Mouse (Mus musculus): ENCODE data around the gene Arhgap44. TPM values are rescaled to one million over a fixed set of nuclear protein-coding genes. Genes with fewer than 3 reads are reported as not detected.

The Arhgap44 gene
- under 1 TPM; 0.29 to 0.31 TPM for polyA plus RNA-seq (2017; shearing (Covaris generic))

DNA sequence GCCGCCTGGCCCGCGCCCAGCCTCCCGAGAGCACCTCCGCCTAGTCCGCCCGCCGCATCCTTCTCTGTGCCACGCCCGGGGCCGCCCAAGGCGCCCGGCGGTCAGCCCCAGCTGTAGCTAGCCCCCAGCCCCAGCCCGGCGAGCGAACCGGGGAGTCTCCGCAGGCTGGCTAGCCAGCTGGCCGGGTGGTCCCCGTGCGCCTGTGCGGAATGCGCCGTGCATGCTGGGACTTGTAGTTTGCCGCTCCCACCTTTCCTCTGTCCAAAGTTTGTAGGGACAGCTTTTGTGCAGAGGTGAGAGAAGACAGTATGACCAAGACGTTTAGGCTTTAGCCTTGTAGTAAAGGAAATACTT, at the start of gene Arhgap44:
Gene Arhgap44, minus strand, starts transcription at position 195 of the 354 bp plus-strand sequence.
- no peak for ATAC-seq

- no peak for ATAC-seq
Observed at GRCm38 (mm10) chr11:65211701-65212100, 48.9 kb upstream of the Arhgap44 start.

- no peak for ATAC-seq
Observed at GRCm38 (mm10) chr11:65209441-65209840, 46.7 kb upstream of the Arhgap44 start.

- no peak for ATAC-seq
Observed at GRCm38 (mm10) chr11:65205306-65205705, 42.5 kb upstream of the Arhgap44 start.

DNA sequence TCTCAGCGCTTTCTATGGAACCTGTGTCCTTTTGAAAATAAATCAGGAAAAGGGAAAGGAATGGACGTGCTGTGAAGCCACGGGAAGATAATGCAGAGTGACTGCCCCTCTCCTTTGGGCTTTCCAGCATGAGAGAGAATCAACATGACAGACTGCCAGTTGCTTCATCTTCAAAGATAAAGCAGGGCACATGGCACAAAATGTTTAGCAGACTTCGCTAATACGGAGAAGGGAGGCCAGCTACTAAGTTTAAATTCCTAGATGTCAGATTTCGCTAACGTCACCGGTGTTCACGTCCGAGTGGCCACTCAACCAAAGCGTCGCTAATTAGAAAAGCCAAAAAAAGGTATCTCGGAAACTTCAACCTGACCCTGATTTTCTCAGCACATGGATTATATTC, 41.9 kb upstream of the Arhgap44 start:
- ATAC-seq, result no peak

GRCm38 (mm10) chr11:65203020-65203419, 40.3 kb upstream of the Arhgap44 start:
- no peak for ATAC-seq

DNA sequence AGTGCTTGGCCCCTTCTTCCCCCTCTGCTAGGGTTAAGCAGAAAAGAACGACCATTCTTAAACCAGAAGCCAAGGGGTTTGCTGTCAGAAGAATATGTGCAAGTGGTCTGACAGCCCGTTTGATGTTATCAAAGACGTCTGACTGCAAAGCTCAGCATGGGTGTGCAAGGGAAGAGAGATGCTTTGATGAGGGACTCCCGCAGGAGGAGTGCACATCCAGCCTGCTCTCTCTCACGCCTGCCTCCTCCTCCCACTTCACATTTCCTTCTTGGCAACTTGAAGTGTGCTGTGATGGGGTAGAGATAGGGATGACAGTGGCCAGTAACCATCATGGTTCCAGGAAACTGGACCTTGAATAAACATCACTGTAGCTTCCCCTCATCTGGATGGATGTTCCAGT, 39.5 kb upstream of the Arhgap44 start:
- no peak for ATAC-seq

- ATAC-seq, result no peak
Observed at GRCm38 (mm10) chr11:65198026-65198425, 35.3 kb upstream of the Arhgap44 start.

DNA sequence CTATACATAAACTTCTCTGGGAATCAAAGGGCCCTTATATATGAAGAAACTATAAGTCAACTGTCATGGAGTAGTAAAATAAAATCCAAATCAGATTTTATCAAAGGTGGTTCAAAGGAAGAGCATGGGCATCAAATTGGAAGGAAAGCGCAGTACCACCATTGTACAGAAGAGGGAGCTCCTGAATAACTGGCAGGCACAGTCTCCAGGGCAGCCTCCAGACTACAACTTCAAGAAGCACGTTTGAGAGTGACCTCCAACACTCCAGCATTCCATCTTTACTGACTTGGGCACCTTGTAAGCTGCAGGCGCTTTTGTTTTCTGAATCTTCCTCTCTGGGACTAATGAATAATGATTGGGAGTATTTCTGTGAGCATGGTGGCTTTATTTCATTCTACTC, 34.5 kb upstream of the Arhgap44 start:
- no peak for ATAC-seq

DNA sequence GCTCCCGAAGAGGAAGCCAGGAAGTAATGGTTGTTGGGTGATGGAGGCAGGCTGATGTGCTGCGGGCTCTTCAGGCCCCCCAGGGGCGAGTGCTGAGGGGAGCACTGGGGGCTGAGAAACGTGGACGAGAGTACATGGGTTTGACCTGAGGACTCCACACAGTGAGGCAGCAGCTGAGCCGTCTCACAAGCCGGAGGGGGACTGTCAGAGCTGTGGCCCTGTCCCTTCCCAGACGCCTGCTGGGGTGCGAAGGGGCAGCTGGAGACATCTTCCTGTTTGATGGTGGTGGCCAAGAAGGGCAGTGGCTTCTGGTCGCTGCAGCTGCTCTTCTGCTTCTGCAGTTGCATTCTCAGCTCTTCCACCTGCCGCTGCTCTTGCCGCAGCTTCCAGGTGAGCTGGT, 24.2 kb upstream of the Arhgap44 start:
- no peak for ATAC-seq

- no peak for ATAC-seq
Observed at GRCm38 (mm10) chr11:65185114-65185513, 22.4 kb upstream of the Arhgap44 start.

- no peak for ATAC-seq
Observed at GRCm38 (mm10) chr11:65170121-65170750, 7.5 kb upstream of the Arhgap44 start.

- ATAC-seq, result no peak
Observed at GRCm38 (mm10) chr11:65161881-65162766, 637 bp downstream of the Arhgap44 start.

GRCm38 (mm10) chr11:65160991-65161880, 1.5 kb downstream of the Arhgap44 start:
- ATAC-seq, result no peak

DNA sequence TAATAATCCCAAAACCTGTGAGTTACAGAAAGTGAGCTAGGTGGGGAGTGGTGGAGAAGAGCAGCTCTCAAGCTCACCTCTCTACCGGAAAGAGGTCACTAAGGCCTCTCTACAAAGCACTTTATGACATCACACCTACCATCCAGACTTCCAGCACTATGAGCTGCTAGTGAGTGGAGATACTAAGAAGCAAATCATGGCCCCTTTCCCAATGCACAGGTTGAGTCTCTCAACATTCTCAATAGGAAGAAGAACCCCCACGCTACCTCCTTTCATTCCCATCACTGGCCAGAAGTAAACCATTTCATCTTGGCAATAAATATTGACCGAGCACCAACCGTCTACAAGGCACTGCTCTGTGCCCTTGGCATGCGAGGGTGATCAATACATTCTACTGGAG, 3.0 kb downstream of the Arhgap44 start, which contains the start of gene 1700086D15Rik:
Gene 1700086D15Rik, minus strand, starts transcription at position 101 of the 400 bp plus-strand sequence.
- no peak for ATAC-seq

DNA sequence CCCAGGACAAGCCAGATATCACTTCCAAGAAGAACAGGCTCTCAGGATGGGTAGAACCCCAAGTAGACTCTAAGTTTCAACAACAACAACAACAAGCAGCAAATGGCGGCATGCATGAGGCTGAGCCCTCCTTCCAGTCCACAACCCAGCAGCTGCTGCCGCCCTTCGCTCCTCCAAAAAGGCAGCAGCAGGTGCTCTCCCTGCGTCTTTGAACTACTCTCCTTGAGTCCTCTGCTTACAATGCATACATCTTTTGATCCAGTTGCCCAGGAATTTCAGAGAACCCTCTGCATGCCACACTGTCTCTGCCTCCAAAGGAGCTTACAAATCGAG, 4.1 kb downstream of the Arhgap44 start:
- ATAC-seq, result no peak

- no peak for ATAC-seq
Observed at GRCm38 (mm10) chr11:65157966-65158657, 4.6 kb downstream of the Arhgap44 start.

DNA sequence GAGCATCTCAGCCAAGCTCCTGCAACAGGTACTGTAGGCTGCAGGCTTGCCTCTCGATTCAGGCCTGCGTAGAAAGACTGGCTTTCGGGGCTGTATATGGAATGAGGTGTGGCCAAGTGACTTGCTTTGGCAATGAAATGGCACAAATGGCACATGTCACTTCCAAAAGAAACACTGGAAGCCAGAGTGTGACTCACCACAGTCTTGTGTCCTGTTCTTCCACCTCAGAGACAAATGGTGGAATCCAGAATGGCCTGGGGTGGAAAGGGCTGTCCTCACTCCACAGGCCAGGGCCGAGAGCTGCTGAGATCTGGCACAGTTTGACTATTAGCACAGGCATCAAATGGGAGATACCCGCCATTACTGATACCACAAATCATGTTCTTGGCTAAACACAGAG, 9.8 kb downstream of the Arhgap44 start:
- no peak for ATAC-seq

- no peak for ATAC-seq
Observed at GRCm38 (mm10) chr11:65148441-65148840, 14.3 kb downstream of the Arhgap44 start.

DNA sequence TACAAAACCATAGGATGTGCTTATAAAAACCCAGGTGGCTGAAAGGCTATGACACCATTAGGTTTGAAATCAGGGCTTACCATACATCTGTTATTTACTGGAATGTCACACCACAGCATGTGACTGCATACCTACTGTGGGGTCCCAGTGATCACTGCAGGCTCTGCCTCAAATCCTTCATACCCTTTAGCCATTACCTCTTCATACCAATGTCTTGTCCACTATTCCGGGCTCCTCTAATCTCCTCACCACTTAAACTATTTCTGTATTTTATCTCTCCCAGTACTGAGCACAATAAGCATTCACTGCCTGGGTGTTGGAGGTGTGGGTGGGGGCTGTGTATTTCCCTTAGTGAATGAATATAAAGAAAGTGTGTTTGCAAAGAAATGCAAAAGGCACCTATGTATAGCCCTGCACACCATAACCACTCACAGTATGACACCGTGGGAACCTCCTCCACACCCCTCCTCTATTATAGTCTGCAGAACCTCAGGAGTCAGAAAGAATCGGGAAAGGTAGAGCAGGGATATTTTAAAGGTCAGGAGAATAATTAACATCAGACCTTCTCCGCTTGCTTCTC, 19.8 kb downstream of the Arhgap44 start:
- ATAC-seq, result no peak

DNA sequence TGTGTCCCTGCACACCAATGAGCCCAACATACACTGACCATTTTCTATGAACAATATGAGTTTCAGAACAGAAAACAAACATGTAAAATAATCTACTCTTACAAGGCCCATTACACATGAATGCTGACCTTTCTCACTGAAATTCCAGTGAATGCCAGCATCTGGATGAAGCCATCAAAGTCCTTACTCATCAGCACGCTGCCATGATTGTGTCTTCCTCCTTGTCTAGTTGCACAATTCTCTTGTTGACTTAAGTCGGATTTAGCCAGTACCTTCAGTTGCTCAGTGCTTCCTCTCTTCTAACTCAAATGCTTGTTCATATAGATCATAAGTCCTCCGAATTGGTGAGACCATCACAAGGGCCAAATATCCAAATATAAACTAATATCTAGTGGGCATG, 23.7 kb downstream of the Arhgap44 start:
- no peak for ATAC-seq

DNA sequence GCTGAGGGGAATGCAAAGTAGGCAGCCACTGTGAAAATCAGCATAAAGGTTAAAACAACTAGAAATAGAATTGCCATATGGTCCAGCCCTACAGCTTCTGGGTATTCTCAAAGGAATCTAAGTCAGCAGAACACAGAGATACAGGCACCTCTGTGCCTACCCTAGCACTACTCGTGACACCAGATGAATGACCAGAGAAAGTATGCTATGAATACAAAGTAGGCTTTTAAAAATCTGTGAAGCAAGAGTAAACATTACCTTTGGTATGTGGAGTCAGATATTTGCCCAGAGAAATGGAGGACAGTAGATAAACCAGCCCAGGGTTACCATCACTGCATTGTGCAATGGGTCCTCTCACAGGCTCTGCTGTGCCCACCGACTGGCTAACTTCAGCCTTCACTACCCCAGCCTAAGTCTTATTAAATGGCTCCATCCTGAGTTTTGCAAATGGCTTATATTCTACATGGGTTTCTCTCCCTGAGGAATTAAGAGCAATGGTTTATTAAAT, 25.6 kb downstream of the Arhgap44 start:
- ATAC-seq, result no peak
